Mouse (Mus musculus) liver, embryonic 11.5 days (tissue): Measurements from ENCODE around the gene Otog. TPM values are rescaled to one million over a fixed set of nuclear protein-coding genes. Genes with fewer than 3 reads are reported as not detected.

Experiments
- ATAC-seq: fragments of 200-750 bp; cut with Nextera tagmentation; replicated peaks from 2 replicates; pipeline ENCODE4 v1.8.0; 2017; ENCODE audit warnings: moderate number of reproducible peaks, mild to moderate bottlenecking, moderate TSS enrichment, moderate library complexity; ENCODE audit not compliant: low FRiP score
- DNase-seq: peaks from one replicate; pipeline ENCODE4 v3.0.0-alpha.2; 2017; ENCODE audit warnings: low spot score
- H3K27ac ChIP-seq: fragments of 300-500 bp; sonication (generic); 2 replicates; pipeline ENCODE4 v1.5.1; 2014; ENCODE audit warnings: mild to moderate bottlenecking, low read depth, low read length, control low read depth
- H3K27me3 ChIP-seq: fragments of 300-500 bp; sonication (generic); replicated peaks from 2 replicates; pipeline ENCODE4 v1.6.1; 2014; ENCODE audit warnings: low read length, mixed read lengths; ENCODE audit not compliant: control insufficient read depth, insufficient read depth
- H3K36me3 ChIP-seq: fragments of 300-500 bp; sonication (generic); 2 replicates; pipeline ENCODE4 v1.6.1; 2014; ENCODE audit warnings: mild to moderate bottlenecking, low read length, moderate library complexity, mixed read lengths; ENCODE audit not compliant: control insufficient read depth, insufficient read depth
- H3K4me1 ChIP-seq: fragments of 300-500 bp; sonication (generic); replicated peaks from 2 replicates; pipeline ENCODE4 v1.6.1; 2014; ENCODE audit warnings: low read length, mixed read lengths; ENCODE audit not compliant: control insufficient read depth, insufficient read depth
- H3K4me2 ChIP-seq: fragments of 300-500 bp; sonication (generic); 2 replicates; pipeline ENCODE4 v1.6.1; 2014; ENCODE audit warnings: mild to moderate bottlenecking, control low read depth, moderate library complexity
- H3K4me3 ChIP-seq: fragments of 300-500 bp; sonication (generic); 2 replicates; pipeline ENCODE4 v1.5.1; 2014; ENCODE audit warnings: low read depth, low read length, control low read depth
- H3K9ac ChIP-seq: fragments of 300-500 bp; sonication (generic); 2 replicates; pipeline ENCODE4 v1.6.1; 2014; ENCODE audit warnings: low read depth, low read length, control low read depth
- H3K9me3 ChIP-seq: fragments of 300-500 bp; sonication (generic); 2 replicates; pipeline ENCODE4 v1.6.1; 2016; ENCODE audit warnings: low read length, inconsistent platforms, mixed read lengths; ENCODE audit not compliant: control insufficient read depth
- WGBS: fragments of 180-500 bp; shearing (Covaris S2); extraction: QIAGEN DNeasy Blood & Tissue Kit; methylation state at CpG from one replicate; pipeline ENCODE4 v1.1.7; 2014; 5-methylcytosine and 5-hydroxymethylcytosine counted together
- polyA plus RNA-seq: library from polyadenylated mRNA; unstranded; fragments of >200 nt; fragmentation: Nextera tagmentation; extraction: Ambion mirVana; gene quantifications from 2 replicates; pipeline ENCODE4 v1.2.1, GENCODE M21; 2014

Otog gene
- polyA plus RNA-seq, 1 experiment from 2014 or later = not detected

GRCm38 (mm10) chr7:46246876-46247275, 6.1 kb downstream of the Otog start:
- no peak overlapping the region for H3K27ac ChIP-seq
- ATAC-seq (no peak), DNase-seq (no peak)

DNA sequence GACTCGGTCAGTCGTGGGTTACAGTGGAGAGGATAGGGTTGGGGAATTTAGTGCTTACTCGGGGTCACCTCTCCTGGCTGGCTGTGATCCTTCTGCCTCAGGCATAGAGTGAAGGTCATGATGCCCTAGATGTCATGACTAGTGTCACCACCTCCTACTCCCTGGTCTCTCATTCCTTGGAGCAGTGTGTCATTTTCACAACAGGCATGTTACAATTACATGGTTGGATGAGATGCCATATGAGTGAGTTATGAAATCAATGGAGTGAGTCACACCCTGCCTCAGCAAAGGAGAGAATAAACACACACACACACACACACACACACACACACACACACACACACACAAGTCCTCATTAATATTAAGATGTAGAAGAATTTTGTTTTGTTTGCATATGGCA, 6.8 kb downstream of the Otog start:
- H3K9ac ChIP-seq = no peak overlapping the region
- WGBS = 83% methylated on average over 3 of the region's 3 CpGs
- ATAC-seq (no peak), DNase-seq (no peak)
- no peaks in the 10 kb centered on the region for H3K9me3 ChIP-seq
- no peaks in the 10 kb centered on the region for H3K4me1 ChIP-seq
- no peaks in the 10 kb centered on the region for H3K27me3 ChIP-seq
- H3K36me3 ChIP-seq = no peaks in the 10 kb centered on the region
- H3K4me2 ChIP-seq = no peak overlapping the region
- H3K4me3 ChIP-seq = no peak overlapping the region
- no peak overlapping the region for H3K27ac ChIP-seq

More at GRCm38 (mm10) chr7:46246876-46247275, 6.1 kb downstream of the Otog start:
- no peaks in the 10 kb centered on the region for H3K9me3 ChIP-seq
- no peak overlapping the region for H3K4me2 ChIP-seq
- no peak overlapping the region for H3K9ac ChIP-seq
- H3K4me1 ChIP-seq = no peaks in the 10 kb centered on the region
- H3K4me3 ChIP-seq = no peak overlapping the region
- no peaks in the 10 kb centered on the region for H3K27me3 ChIP-seq
- H3K36me3 ChIP-seq = no peaks in the 10 kb centered on the region

DNA sequence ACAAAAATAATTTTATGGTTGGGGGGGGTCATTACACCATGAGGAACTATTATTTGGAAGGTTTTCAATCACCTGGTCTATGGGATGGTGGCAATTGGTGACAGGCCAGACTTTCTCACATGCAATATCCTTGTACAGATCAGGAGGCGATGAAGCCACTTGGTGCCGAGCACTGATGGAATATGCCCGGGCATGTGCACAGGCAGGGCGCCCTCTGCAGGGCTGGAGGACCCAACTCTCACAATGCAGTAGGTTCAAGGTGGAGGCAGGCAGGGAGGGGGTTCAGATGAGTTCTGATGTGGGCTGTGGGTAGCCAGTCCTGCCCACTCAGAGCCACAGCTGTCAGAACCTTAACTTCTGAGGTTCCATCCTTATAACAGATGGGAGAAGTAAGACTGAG, 11.1 kb downstream of the Otog start:
- DNase-seq (no peak), ATAC-seq (no peak)
- Histone ChIP-seq H3K4me3 (no peak overlapping the region), H3K9ac (no peak overlapping the region), H3K9me3 (no peaks in the 10 kb centered on the region), H3K36me3 (no peaks in the 10 kb centered on the region), H3K4me2 (no peak overlapping the region), H3K27me3 (no peaks in the 10 kb centered on the region), H3K4me1 (no peaks in the 10 kb centered on the region), H3K27ac (no peak overlapping the region)
- 71% methylated on average over 4 of the region's 4 CpGs for WGBS

GRCm38 (mm10) chr7:46276156-46276555, 35.4 kb downstream of the Otog start:
- Histone ChIP-seq H3K27ac (no peak overlapping the region), H3K9ac (no peak overlapping the region), H3K9me3 (no peaks in the 10 kb centered on the region), H3K36me3 (no peaks in the 10 kb centered on the region), H3K4me2 (no peak overlapping the region), H3K27me3 (0 out of 2 replicates have a peak, but pooled peaks cover 2% of the 10 kb centered on the region), H3K4me1 (no peaks in the 10 kb centered on the region), H3K4me3 (no peak overlapping the region)
- DNase-seq (no peak), ATAC-seq (no peak)
- 54% methylated on average over 5 of the region's 5 CpGs for WGBS

GRCm38 (mm10) chr7:46279946-46280345, 39.2 kb downstream of the Otog start:
- no peak for DNase-seq
- no peaks in the 10 kb centered on the region for H3K9me3 ChIP-seq
- ATAC-seq = no peak
- H3K9ac ChIP-seq = no peak overlapping the region
- no peak overlapping the region for H3K27ac ChIP-seq
- H3K4me1 ChIP-seq = no peaks in the 10 kb centered on the region
- no peak overlapping the region for H3K4me2 ChIP-seq
- H3K4me3 ChIP-seq = no peak overlapping the region
- no peaks in the 10 kb centered on the region for H3K36me3 ChIP-seq
- H3K27me3 ChIP-seq = 0 out of 2 replicates have a peak, but pooled peaks cover 2% of the 10 kb centered on the region
- WGBS = 26% methylated on average over 6 of the region's 6 CpGs

GRCm38 (mm10) chr7:46280896-46281295, 40.1 kb downstream of the Otog start:
- Histone ChIP-seq H3K36me3 (no peaks in the 10 kb centered on the region), H3K4me2 (no peak overlapping the region), H3K9me3 (no peaks in the 10 kb centered on the region), H3K9ac (no peak overlapping the region), H3K27me3 (0 out of 2 replicates have a peak, but pooled peaks cover 2% of the 10 kb centered on the region), H3K4me1 (no peaks in the 10 kb centered on the region), H3K27ac (no peak overlapping the region), H3K4me3 (no peak overlapping the region)
- ATAC-seq = no peak
- no peak for DNase-seq

DNA sequence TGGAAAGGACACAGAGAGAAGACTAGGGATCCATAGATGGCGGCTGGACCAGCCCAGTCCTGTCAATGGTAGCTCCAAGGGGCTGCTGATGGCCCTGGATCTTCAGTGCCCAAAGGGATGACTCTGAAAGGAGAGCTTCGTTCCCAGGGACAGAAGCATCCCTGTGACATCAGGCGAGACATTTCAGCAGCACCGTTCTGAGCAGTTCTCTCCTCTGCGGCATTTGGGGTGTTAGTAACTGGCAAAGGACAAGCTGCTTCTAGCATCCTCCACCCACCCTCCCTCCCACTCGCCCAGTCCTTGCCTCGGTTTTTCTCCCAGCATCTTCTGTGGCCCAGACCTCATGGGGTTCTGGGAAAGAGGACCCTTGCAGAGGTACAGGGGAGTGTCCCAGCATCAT, 41.5 kb downstream of the Otog start:
- no peak for DNase-seq
- no peak for ATAC-seq
- H3K4me1 ChIP-seq = no peaks in the 10 kb centered on the region
- no peaks in the 10 kb centered on the region for H3K27me3 ChIP-seq
- H3K27ac ChIP-seq = no peak overlapping the region
- H3K9ac ChIP-seq = no peak overlapping the region
- H3K4me2 ChIP-seq = no peak overlapping the region
- no peak overlapping the region for H3K4me3 ChIP-seq
- no peaks in the 10 kb centered on the region for H3K9me3 ChIP-seq
- H3K36me3 ChIP-seq = no peaks in the 10 kb centered on the region
- 41% methylated on average over 7 of the region's 7 CpGs for WGBS

- no peaks in the 10 kb centered on the region for H3K4me1 ChIP-seq
- no peak overlapping the region for H3K4me3 ChIP-seq
- DNase-seq (no peak), ATAC-seq (no peak)
- H3K27me3 ChIP-seq = no peaks in the 10 kb centered on the region
- 83% methylated on average over 10 of the region's 10 CpGs for WGBS
- H3K36me3 ChIP-seq = no peaks in the 10 kb centered on the region
- no peak overlapping the region for H3K27ac ChIP-seq
- no peaks in the 10 kb centered on the region for H3K9me3 ChIP-seq
- H3K9ac ChIP-seq = no peak overlapping the region
- no peak overlapping the region for H3K4me2 ChIP-seq
Measured at GRCm38 (mm10) chr7:46283681-46284080, 42.9 kb downstream of the Otog start.

- ATAC-seq = no peak
- Histone ChIP-seq H3K4me1 (no peaks in the 10 kb centered on the region), H3K9me3 (no peaks in the 10 kb centered on the region), H3K4me2 (no peak overlapping the region), H3K9ac (no peak overlapping the region), H3K36me3 (no peaks in the 10 kb centered on the region), H3K4me3 (no peak overlapping the region), H3K27ac (no peak overlapping the region), H3K27me3 (no peaks in the 10 kb centered on the region)
- 88% methylated on average over 12 of the region's 12 CpGs for WGBS
- no peak for DNase-seq
Measured at GRCm38 (mm10) chr7:46285161-46285839, 44.5 kb downstream of the Otog start.
